Mouse (Mus musculus) kidney, adult 2 months (tissue): ENCODE results near the gene Eif2ak2.
A peak's percentile ranks its signal among the peaks of the same experiment; 100 is the strongest.

ENCODE experiments used
- CTCF ChIP-seq: fragments of 200-500 bp; conservative IDR thresholded peaks from 2 replicates; pipeline ENCODE4 v1.5.1; 2011; ENCODE audit warnings: low read depth, mild to moderate bottlenecking, control low read depth, low read length, moderate library complexity, mixed read lengths; ENCODE audit not compliant: insufficient read depth, insufficient read length
- POLR2A ChIP-seq: fragments of 200-500 bp; IDR thresholded peaks from one replicate; pipeline ENCODE4 v1.6.1; 2011; ENCODE audit warnings: low read depth, low read length, control low read depth

GRCm38 (mm10) chr17:78916369-78916813 is 34.0 kb upstream of the Eif2ak2 start, which contains the start of gene Cebpzos:
- peak; percentile 84 for TF ChIP-seq POLR2A
- TF ChIP-seq CTCF, result 0 out of 2 replicates have a peak, but pooled peaks have one; percentile 0
